Mouse (Mus musculus) heart, postnatal 25 days (tissue): ENCODE data around the gene Olfr934. TPM values are rescaled to one million over a fixed set of nuclear protein-coding genes. Genes with fewer than 3 reads are reported as not detected.

Experiments used
- DNase-seq: peaks from one replicate; pipeline ENCODE4 v3.0.0; 2022; ENCODE audit warnings: low spot score
- intact Hi-C: fragments of 180-260 bp; cut with DNase I; formaldehyde crosslinking; loops from one replicate; pipeline ENCODE4 v1.15.1; 2025
- total RNA-seq, 2 experiments: library from RNA; stranded (reverse); gene quantifications; 2 replicates each; pipeline ENCODE4 v1.2.3; 2021

The Olfr934 gene
- total RNA-seq: not detected

DNA sequence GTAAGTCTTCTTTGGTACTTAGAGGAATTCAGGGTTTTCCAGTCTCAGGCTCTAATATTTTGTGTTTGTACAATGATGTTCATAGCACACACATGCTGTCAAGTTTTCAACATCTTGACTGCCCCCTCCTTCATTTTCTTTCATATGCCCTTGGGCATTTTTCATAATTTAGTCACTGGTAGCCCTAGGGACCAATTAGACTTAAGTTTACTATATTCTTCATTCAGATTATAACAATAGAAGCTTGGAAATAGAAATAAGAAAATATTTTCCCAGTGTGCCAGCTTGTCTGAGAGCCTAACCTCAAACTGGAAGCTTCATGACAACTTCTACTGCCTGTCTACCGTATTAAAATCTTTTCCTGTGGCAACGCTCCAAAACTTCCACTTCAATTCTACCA is at the start of gene Olfr934:
TSS of gene Olfr934 (minus strand) at position 101 of the 400 bp plus-strand sequence.
- intact Hi-C loops: no loop called here
- no peak for DNase-seq

DNA sequence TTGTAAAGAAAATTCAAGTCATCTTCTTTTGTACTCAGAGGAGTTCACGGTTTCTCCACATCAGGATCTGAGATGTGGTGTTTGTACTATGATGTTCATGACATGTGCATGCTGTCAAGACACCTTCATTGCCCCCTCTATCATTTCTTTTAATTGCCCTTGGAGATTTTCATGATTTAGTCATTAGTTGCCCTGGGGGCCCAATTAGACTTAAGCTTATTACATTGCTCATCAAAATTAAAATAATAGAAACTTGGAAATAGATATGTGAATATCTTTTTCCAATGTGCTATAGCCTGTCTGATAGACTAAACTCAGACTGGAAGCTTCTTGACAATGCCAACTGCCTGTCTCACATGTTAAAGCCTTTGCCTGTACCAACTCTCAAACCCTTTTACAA is 35.2 kb upstream of the Olfr934 start, which contains the start of gene Olfr146:
TSS of gene Olfr146 (minus strand) at position 101 of the 400 bp plus-strand sequence.
- intact Hi-C loops: no loop called here
- no peak for DNase-seq

DNA sequence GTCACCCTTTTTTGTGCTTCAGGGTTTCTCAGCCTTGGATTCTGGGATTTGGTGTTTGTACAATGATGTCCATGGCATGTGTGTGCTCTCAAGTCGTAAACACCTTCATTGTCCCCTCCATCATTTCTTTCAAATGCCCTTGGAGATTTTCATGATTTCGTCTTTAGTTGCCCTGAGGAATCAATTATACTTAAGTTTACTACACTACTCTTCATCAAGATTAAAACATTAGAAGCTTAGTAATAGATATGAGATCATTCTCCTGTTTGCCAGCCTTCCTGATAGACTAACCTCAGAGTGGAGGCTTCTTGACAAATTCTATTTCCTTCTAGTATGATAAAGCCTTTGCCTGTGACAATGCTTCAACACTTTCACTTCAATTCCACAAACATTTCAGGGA is 11.5 kb upstream of the Olfr934 start, which contains the start of gene Olfr935:
TSS of gene Olfr935 (minus strand) at position 101 of the 400 bp plus-strand sequence.
- no peak for DNase-seq
- intact Hi-C loops: no loop called here

DNA sequence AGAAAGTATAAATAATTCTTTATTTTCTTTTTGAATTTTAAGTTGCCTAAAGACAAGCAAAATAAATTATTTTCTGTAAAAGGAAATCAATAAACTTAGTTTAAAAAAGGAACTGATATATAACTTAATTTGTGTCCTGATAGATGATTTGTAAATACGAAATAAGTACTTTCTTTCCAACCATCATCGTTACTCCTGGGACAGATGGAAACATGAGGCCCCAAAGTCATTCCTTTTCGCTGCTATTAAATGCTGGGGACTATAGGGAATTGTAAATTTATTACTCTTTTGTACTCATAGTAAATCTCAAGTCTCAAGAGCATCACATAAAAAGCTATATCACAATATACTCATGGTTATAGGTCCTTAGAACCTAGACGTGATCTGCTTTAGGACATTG is 16.1 kb downstream of the Olfr934 start, which contains the start of gene Olfr933:
TSS of gene Olfr933 (plus strand) at position 301 of the 400 bp plus-strand sequence.
- DNase-seq: no peak
- intact Hi-C loops: no loop called here

DNA sequence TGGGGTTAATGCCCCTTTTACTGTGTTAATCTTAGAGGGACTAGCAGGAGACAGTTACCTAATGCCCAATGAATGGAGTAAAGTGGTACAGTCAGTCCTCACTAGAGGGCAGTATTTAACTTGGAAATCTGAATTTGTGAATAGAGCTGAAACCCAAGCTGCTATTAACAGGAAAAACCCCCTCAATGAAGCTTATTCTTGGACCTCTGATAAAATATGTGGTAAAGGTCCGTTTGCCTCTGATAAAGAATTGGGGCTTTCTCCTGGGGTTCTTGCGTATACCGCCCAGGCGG is 34.0 kb downstream of the Olfr934 start:
- no peak for DNase-seq
- intact Hi-C loops: no loop called here

DNA sequence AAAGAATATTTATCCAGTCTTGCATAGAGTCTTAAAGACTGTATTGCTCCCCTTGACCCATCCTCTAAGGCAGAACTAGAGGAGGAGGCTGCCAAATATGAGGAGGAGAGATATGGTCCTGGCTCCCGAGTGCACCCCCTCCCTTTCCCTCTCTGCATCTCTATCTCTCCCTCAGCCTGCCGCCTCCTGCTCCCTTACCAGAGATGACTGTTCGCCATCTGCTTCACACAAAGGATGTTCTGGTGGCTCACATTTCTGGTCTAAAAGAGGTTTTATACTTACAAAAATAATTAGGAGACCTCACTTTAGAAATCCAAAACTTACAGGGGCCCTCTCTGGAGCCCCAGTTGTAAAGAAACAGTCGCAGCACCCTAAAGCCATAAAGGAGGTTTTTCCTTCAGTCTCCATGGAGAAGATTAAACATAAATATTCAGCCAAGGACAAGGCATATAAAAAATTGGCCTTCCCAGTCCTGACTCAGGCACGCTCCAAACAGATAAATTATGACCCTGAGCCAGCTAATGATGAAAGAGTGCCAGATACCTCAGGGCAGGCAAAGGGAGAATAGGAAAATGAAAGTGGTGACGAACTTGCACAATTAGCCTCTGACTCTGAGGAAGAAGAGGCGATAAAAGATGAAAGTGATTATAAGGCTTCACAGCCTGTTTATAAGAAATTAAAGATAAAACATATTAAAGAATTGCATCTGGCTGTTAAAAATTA is 34.6 kb downstream of the Olfr934 start:
- intact Hi-C loops: no loop called here
- DNase-seq: no peak

Other genes with a start within 250 kb of the Olfr934 start
- gene Olfr920, start 236.0 kb downstream of the Olfr934 start, total RNA-seq: under 1 TPM; 0.06 to 0.08 TPM
- gene Olfr921, start 215.2 kb downstream of the Olfr934 start, total RNA-seq: not detected
- gene Olfr922, start 173.7 kb downstream of the Olfr934 start, total RNA-seq: not detected
- not detected for gene Olfr923, start 161.8 kb downstream of the Olfr934 start, total RNA-seq
- gene Olfr924, start 143.9 kb downstream of the Olfr934 start, total RNA-seq: not detected
- not detected for gene Olfr26, start 133.3 kb downstream of the Olfr934 start, total RNA-seq
- not detected for gene Olfr926, start 111.2 kb downstream of the Olfr934 start, total RNA-seq
- gene Olfr930, start 58.5 kb downstream of the Olfr934 start, total RNA-seq: not detected
- not detected for gene Olfr933, start 16.0 kb downstream of the Olfr934 start, total RNA-seq
- not detected for gene Olfr935, start 11.4 kb upstream of the Olfr934 start, total RNA-seq
- gene Olfr146, start 35.1 kb upstream of the Olfr934 start, total RNA-seq: not detected
- not detected for gene Olfr937, start 76.6 kb upstream of the Olfr934 start, total RNA-seq
- gene Olfr938, start 90.6 kb upstream of the Olfr934 start, total RNA-seq: not detected
- not detected for gene Olfr27, start 139.8 kb upstream of the Olfr934 start, total RNA-seq
- not detected for gene Olfr943, start 178.0 kb upstream of the Olfr934 start, total RNA-seq
- gene Olfr944, start 213.6 kb upstream of the Olfr934 start, total RNA-seq: not detected